Mouse (Mus musculus): Measurements from ENCODE around the gene Rnf43.

DNA sequence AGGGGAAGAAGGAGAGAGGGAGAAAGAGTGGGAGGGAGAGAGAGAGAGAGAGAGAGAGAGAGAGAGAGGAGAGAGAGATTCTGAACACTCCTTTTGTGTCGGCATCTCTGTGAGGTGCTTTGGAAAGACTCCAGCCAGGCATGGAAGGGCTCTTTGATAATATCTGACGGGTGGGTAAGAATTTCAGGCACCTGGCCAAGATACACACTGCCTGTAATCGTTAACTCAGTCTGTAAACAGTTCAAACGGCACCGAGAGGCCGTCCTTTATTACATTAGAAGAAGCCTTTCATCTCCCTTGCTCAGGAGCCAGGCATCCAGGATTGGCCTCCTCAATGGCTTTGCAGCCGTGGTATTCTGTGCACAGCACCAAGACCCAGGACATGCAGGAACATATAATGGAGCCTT lies 26.9 kb downstream of the Rnf43 start:
- TF ChIP-seq TAL1 (IDR thresholded peaks at IDR 0.05; ENCODE audit: low read length), result no peak
- TF ChIP-seq GATA1 (IDR thresholded peaks at IDR 0.05; ENCODE audit: low read length), result no peak
